Mouse (Mus musculus): ENCODE measurements around the gene Tial1.

DNA sequence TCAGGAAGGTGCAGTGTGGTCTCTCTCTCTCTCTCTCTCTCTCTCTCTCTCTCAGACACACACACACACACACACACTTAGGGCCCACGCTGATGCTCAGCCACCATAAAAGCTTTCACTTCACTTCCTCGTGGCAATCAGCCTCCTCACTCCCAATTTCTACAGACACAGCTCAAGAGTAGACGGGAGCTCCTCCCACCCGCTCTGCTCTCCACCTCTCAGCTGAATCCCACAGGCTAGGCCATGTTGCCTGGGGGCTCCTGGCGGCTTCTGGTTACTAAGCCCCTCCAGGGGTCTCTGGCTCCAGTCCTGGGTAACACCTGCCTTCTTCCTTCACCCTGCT is 68.6 kb downstream of the Tial1 start:
- TF ChIP-seq CTCF (IDR thresholded peaks at IDR 0.05; ENCODE audit: low read depth, low read length) (no peak), POLR2A (IDR thresholded peaks at IDR 0.05; ENCODE audit: extremely low read depth, insufficient read depth, low read length) (no peak)

Measured in liver, adult 2 months (tissue).